Mouse (Mus musculus) neural tube, embryonic 12.5 days (tissue): ENCODE data around the gene Abcc4. TPM values are rescaled to one million over a fixed set of nuclear protein-coding genes. Genes with fewer than 3 reads are reported as not detected.

Source experiments
- ATAC-seq: fragments of 200-750 bp; cut with Nextera tagmentation; 2 replicates; pipeline ENCODE4 v1.8.0; 2017; ENCODE audit warnings: low read depth, mild to moderate bottlenecking, moderate TSS enrichment, moderate library complexity; ENCODE audit not compliant: low FRiP score
- H3K27ac ChIP-seq: fragments of 300-500 bp; sonication (generic); 2 replicates; pipeline ENCODE4 v1.5.1; 2016
- H3K27me3 ChIP-seq: fragments of 300-500 bp; sonication (generic); replicated peaks from 2 replicates; pipeline ENCODE4 v1.6.1; 2016; ENCODE audit warnings: mild to moderate bottlenecking
- H3K36me3 ChIP-seq: fragments of 300-500 bp; sonication (generic); 2 replicates; pipeline ENCODE4 v1.6.1; 2016; ENCODE audit warnings: mild to moderate bottlenecking
- H3K4me1 ChIP-seq: fragments of 300-500 bp; sonication (generic); 2 replicates; pipeline ENCODE4 v1.6.1; 2016
- H3K4me2 ChIP-seq: fragments of 300-500 bp; sonication (generic); replicated peaks from 2 replicates; pipeline ENCODE4 v1.6.1; 2016; ENCODE audit warnings: mild to moderate bottlenecking
- H3K4me3 ChIP-seq: fragments of 300-500 bp; sonication (generic); 2 replicates; pipeline ENCODE4 v1.5.1; 2016
- H3K9ac ChIP-seq: fragments of 300-500 bp; sonication (generic); 2 replicates; pipeline ENCODE4 v1.6.1; 2016; ENCODE audit warnings: mild to moderate bottlenecking
- H3K9me3 ChIP-seq: fragments of 300-500 bp; sonication (generic); 2 replicates; pipeline ENCODE4 v1.6.1; 2016; ENCODE audit warnings: mild to moderate bottlenecking
- WGBS: fragments of 180-500 bp; shearing (Covaris S2); methylation state at CpG from one replicate; pipeline ENCODE4 v1.1.7; 2016; 5-methylcytosine and 5-hydroxymethylcytosine counted together
- polyA plus RNA-seq: library from polyadenylated mRNA; unstranded; fragments of >200 nt; fragmentation: Nextera tagmentation; extraction: Ambion mirVana; gene quantifications from 2 replicates; pipeline ENCODE4 v1.2.1, GENCODE M21; 2016

Abcc4 gene
- polyA plus RNA-seq, 1 experiment from 2014 or later: 2.9 TPM

DNA sequence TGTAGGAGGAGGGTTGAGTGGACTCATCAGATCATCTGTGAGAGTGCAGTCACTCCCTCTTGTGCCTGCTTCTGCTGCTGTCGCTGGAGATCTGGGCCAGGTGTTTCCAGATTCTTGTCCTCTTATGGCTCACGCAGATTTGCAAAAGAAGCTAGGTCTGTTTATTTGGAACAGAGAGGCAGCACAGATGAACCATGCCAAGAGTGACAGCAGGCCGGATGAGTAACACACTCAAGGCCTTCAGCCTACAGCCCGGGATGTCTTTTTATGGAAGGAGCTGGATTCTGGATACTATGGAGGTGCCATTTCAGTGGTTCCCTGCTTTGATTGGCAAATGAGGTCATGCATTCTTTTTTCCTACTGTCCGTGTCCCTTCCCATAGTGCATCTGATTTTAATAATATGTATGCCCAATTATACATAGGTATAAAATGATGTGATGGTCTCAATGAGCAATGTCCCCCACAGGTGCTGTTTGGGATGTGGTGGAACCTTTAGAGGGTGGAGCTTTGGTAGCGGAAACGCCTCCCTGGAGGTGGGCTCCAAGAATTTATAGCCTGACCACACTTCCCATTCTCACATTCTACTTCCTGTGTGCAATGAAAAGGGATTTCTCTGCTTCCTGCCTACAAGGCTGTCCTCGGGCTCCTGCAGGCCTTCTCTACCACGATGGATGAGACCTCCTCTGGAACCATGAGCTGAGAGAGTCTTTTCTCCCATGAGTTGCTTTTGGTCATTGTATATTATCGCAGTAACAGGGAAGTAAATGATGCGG, 18.1 kb upstream of the Abcc4 start:
- H3K4me3 ChIP-seq: no peak overlapping the region
- H3K27ac ChIP-seq: no peak overlapping the region
- H3K36me3 ChIP-seq: no peaks in the 10 kb centered on the region
- no peak for ATAC-seq
- H3K9ac ChIP-seq: no peak overlapping the region
- no peaks in the 10 kb centered on the region for H3K27me3 ChIP-seq
- no peak overlapping the region for H3K4me2 ChIP-seq
- H3K4me1 ChIP-seq: no peaks in the 10 kb centered on the region
- WGBS: 90% methylated on average over 11 of the region's 11 CpGs
- H3K9me3 ChIP-seq: no peaks in the 10 kb centered on the region

DNA sequence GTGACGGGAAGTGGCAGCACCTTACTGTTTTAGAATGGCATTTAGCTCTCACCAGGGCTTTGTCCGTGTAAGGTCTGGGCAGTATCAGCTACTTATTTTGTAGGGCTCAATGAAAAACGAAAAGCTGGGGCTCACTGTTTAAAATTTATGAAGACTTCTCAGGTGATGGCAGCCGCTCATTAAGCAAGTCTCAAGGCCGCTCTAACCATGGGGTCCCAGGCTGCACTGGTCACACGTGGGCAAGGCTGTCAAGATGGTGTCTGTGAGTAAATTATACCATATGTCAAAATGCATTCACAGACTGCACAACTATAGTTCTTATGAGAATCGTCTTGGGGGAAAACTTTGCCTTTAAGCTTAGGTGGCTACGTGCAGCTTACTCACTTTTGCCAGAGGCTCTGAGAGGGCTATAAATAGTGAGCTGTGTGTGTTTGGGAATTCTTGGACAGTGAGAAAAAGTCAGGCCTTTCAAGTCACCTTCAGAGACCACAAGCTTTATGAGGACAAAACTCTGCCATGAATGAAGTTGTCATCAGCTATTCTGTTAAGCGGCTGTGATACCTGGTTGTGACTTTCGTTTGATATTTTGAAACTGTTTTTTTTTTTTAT, 13.7 kb upstream of the Abcc4 start:
- H3K27me3 ChIP-seq: 0 out of 2 replicates have a peak, but pooled peaks cover 3% of the 10 kb centered on the region
- H3K36me3 ChIP-seq: no peaks in the 10 kb centered on the region
- no peak overlapping the region for H3K4me2 ChIP-seq
- ATAC-seq: no peak
- H3K27ac ChIP-seq: no peak overlapping the region
- H3K9ac ChIP-seq: no peak overlapping the region
- H3K9me3 ChIP-seq: no peaks in the 10 kb centered on the region
- no peaks in the 10 kb centered on the region for H3K4me1 ChIP-seq
- no peak overlapping the region for H3K4me3 ChIP-seq
- WGBS: 62% methylated on average over 10 of the region's 10 CpGs

DNA sequence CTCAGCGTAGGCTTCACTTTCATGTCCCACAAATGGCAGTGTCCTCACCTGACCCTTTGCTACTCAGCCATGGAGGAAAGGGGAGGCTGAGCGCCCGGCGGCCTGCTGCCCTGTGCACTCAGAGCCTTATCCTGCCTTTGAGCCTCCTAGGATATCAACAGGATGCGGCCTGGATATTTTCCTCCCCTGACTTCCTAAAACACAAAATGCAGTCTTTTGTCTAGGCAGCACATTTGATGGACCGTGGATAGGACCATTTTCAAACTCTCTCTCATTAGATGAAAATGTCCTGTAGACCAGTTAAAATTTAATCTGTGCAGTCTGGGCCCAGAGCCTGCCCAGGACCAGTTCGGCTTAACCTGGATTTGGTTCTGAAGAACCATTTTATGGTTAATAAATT, 12.6 kb upstream of the Abcc4 start:
- Histone ChIP-seq H3K9me3 (no peaks in the 10 kb centered on the region), H3K27me3 (0 out of 2 replicates have a peak, but pooled peaks cover 3% of the 10 kb centered on the region), H3K9ac (no peak overlapping the region), H3K4me3 (no peak overlapping the region), H3K36me3 (no peaks in the 10 kb centered on the region), H3K27ac (no peak overlapping the region), H3K4me1 (peaks cover 5% of the 10 kb centered on the region), H3K4me2 (no peak overlapping the region)
- no peak for ATAC-seq
- 89% methylated on average over 7 of the region's 7 CpGs for WGBS

DNA sequence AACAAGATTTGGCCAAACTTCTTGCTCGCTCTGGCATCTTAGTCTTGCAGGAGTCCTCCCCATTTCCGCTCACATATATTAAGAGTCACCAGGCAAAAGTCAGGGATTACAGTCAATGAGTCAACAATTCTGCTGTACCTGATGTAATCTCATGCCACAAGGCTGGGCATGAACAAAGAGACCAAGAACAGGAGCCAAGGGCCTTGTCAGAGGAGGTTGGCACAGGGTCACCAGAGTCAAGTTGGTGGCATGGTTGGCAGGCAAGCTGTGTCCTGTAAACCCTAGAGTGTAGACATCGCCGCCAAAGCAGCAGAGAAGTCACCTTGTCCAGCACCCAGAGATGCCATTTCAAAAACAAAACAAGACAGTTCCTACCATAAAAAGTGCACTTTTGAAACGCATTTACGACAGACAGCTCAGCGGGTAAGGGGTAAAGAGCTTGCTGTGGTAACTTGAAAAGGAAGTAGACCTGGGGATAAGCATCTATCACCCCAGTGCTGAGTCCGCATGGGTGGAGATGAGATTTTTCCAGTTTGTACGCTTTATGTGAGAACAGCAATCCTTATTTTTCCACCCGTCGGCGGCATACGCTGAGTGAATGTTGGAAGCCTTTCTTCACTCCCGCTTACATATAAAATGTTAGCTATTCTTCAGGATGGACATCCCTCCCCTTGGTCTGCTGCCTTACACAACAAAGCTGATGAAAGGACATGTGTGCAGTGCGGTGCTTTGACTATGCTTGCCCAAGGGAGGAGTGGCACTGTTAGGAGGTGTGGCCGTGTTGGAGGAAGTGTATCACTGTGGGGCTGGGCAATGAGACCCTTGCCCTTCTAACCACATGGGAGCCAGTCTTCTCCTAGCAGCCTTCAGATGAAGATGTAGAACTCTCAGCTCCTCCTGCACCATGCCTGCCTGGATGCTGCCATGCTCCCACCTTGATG, 10.6 kb upstream of the Abcc4 start:
- Histone ChIP-seq H3K9me3 (no peaks in the 10 kb centered on the region), H3K4me2 (no peak overlapping the region), H3K27me3 (0 out of 2 replicates have a peak, but pooled peaks cover 3% of the 10 kb centered on the region), H3K9ac (no peak overlapping the region), H3K36me3 (no peaks in the 10 kb centered on the region), H3K4me1 (peaks cover 9% of the 10 kb centered on the region), H3K4me3 (no peak overlapping the region), H3K27ac (no peak overlapping the region)
- 78% methylated on average over 16 of the region's 16 CpGs for WGBS
- no peak for ATAC-seq

DNA sequence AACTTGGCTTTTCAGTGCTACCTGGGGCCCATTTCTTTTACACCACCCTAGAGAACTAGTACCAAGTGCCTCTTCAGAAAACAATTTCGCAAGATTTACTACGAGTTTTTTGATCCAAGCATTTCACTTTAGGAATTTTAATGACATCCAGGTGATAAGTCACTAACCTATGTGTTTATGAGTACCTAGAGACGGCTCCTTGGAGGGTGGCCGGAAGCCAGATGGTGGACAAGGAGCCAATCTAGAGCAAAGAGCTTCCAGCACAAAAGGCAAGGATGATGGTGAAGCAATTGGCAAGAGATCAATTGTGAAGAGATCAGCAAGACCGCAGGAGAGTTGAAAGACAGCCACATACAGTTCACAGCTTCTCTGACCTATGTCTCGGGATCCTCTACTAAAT, 8.7 kb upstream of the Abcc4 start:
- 0 out of 2 replicates have a peak, but pooled peaks cover 3% of the 10 kb centered on the region for H3K27me3 ChIP-seq
- ATAC-seq: no peak
- no peaks in the 10 kb centered on the region for H3K36me3 ChIP-seq
- no peak overlapping the region for H3K4me2 ChIP-seq
- H3K4me3 ChIP-seq: no peak overlapping the region
- no peak overlapping the region for H3K9ac ChIP-seq
- H3K9me3 ChIP-seq: no peaks in the 10 kb centered on the region
- no peak overlapping the region for H3K27ac ChIP-seq
- 69% methylated on average over 6 of the region's 6 CpGs for WGBS
- peaks cover 9% of the 10 kb centered on the region for H3K4me1 ChIP-seq

DNA sequence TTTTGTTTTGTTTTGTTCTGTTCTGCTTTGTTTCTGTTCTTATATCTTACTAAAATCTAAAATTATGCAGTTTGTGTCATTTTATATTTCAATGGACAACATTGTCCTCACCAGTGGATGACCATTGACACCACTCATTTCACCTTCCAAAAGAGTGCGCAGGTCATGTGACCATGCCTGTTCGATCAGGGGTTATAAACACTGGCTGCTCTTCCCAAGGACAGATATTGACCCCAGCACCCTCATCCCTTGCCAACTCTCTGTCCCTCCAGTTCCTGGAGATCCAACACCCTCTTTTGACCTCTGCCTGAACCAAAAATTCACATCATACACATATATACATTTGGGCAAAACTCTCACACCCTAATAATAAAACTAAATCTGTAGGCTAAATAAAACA, 8.3 kb upstream of the Abcc4 start:
- no peak overlapping the region for H3K4me2 ChIP-seq
- H3K4me1 ChIP-seq: peaks cover 9% of the 10 kb centered on the region
- H3K4me3 ChIP-seq: no peak overlapping the region
- no peaks in the 10 kb centered on the region for H3K36me3 ChIP-seq
- 83% methylated on average over 2 of the region's 2 CpGs for WGBS
- H3K27me3 ChIP-seq: 0 out of 2 replicates have a peak, but pooled peaks cover 3% of the 10 kb centered on the region
- ATAC-seq: no peak
- H3K9ac ChIP-seq: no peak overlapping the region
- no peaks in the 10 kb centered on the region for H3K9me3 ChIP-seq
- H3K27ac ChIP-seq: no peak overlapping the region

DNA sequence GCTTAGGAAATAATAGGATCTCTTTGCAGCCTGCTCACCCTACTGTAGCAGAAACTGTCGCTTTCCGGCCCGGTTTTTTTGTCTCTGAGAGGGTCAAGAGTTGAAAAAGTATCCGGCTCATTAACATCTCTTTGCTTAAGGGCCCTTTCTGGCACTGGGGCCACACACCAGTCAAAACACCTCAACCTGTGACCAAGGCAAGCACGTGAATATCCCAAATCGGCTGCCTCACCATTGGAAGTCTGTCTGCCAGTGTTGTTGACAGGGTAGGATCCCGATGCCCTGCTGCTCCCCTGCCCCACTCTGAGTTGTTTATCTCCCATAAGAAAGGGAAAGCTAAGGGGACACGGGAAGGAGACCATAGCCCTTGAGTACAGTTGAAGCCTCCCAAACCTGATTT, 7.8 kb upstream of the Abcc4 start:
- Histone ChIP-seq H3K9ac (no peak overlapping the region), H3K36me3 (no peaks in the 10 kb centered on the region), H3K4me1 (peaks cover 9% of the 10 kb centered on the region), H3K27ac (no peak overlapping the region), H3K4me3 (peak overlapping the region; percentile 30; the same call in 1 of the 2 replicates), H3K4me2 (peak overlapping the region; percentile 69), H3K27me3 (0 out of 2 replicates have a peak, but pooled peaks cover 3% of the 10 kb centered on the region), H3K9me3 (no peaks in the 10 kb centered on the region)
- ATAC-seq: no peak
- 4% methylated on average over 8 of the region's 8 CpGs for WGBS

DNA sequence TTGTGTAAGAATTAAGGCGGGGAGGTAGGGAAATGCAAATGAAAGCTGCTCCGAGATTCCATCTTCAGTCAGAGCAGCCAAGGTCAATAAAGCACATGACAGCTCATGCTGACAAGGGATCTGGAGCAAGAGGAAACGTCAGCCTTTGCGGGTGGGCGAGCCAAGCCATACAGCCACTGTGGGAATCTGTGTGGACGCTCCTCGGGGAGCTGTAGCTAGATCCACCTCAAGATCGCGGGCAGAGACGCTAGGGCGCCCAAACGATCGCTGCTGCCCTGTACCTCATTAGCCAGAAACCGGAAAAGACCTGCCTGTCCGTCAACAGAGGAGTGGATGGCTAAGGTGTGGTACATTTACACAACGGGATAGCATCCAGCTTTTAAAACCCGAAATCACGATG, 7.4 kb upstream of the Abcc4 start:
- Histone ChIP-seq H3K27me3 (0 out of 2 replicates have a peak, but pooled peaks cover 3% of the 10 kb centered on the region), H3K36me3 (no peaks in the 10 kb centered on the region), H3K4me2 (peak overlapping the region; percentile 69), H3K9ac (0 out of 2 replicates have a peak overlapping the region, but pooled peaks have one; percentile 8), H3K4me1 (peaks cover 9% of the 10 kb centered on the region), H3K9me3 (no peaks in the 10 kb centered on the region), H3K27ac (no peak overlapping the region), H3K4me3 (peak overlapping the region; percentile 30)
- WGBS: under 1% methylated on average over 18 of the region's 18 CpGs
- 0 out of 2 replicates have a peak, but pooled peaks have one; percentile 11 for ATAC-seq

DNA sequence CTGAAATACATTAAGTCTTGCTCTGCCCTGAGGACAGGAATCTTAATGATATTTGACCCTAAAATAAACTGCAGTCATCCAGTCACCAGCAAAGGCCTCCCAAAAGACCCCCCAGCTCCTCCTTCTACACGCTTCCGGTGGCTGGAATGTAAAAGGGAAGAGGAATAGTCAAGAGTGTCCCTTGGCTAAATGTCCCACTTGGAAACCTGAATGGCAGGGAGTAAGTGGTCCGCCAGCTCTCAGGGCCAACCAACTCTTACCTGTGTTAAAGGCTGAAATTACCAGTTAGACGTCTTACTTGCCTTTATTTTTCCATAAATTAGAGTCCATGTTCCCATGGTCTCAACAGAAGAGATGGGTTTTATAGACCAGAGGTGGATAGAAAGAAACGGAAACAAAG, 6.9 kb upstream of the Abcc4 start:
- 0 out of 2 replicates have a peak, but pooled peaks cover 3% of the 10 kb centered on the region for H3K27me3 ChIP-seq
- H3K4me3 ChIP-seq: no peak overlapping the region

DNA sequence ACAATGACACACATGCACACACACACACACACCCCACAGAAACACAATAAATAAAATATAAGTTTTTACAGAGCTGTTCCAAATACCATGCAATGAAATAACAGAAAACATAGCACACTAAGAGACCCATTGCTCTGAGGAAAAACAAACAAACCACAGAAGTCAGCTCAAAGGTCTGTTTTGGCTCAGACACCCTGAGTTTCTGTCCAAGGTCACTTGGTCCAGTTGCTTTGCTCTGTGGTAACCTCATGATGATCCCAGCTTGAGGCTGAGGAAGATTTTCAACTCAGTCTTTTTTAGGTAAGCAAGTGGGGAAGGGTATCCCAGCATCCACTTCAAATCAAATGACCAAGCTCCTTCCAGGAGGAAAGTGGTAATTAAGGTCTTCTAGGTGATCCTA, 4.9 kb upstream of the Abcc4 start:
- no peak for ATAC-seq
- no peak overlapping the region for H3K4me3 ChIP-seq
- no peaks in the 10 kb centered on the region for H3K36me3 ChIP-seq
- H3K4me2 ChIP-seq: no peak overlapping the region
- H3K9ac ChIP-seq: no peak overlapping the region
- H3K27ac ChIP-seq: no peak overlapping the region
- peaks cover 17% of the 10 kb centered on the region for H3K4me1 ChIP-seq
- no peaks in the 10 kb centered on the region for H3K9me3 ChIP-seq
- peaks cover 12% of the 10 kb centered on the region for H3K27me3 ChIP-seq

More for the DNA sequence above, 6.9 kb upstream of the Abcc4 start:
- H3K9ac ChIP-seq: no peak overlapping the region
- H3K4me1 ChIP-seq: peaks cover 9% of the 10 kb centered on the region
- 54% methylated on average over 5 of the region's 5 CpGs for WGBS
- H3K4me2 ChIP-seq: peak overlapping the region; percentile 69
- no peak overlapping the region for H3K27ac ChIP-seq
- no peaks in the 10 kb centered on the region for H3K36me3 ChIP-seq
- ATAC-seq: no peak
- no peaks in the 10 kb centered on the region for H3K9me3 ChIP-seq

DNA sequence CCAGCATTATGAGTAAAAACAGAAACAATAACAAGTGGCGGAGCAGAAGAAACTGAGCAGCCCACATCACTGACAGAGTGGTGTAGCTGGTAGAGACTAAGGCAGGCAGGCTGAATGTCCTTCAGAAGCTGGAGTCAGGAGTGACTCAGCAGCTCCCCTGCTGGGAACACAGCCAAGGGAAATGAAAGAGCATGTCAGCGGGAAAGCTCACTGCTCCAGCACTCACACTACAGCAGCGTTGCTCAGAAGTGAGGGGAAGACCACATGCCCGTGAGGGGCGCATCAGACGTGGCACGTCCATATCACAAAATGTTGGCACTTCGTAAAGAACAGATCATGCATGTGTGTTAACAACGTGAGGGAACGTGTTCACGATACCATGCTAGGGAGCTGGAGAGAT, 3.7 kb upstream of the Abcc4 start:
- ATAC-seq: peak; percentile 46; the same call in 1 of the 2 replicates
- Histone ChIP-seq H3K4me3 (no peak overlapping the region), H3K9me3 (no peaks in the 10 kb centered on the region), H3K4me1 (peaks cover 17% of the 10 kb centered on the region), H3K9ac (no peak overlapping the region), H3K27me3 (peaks cover 20% of the 10 kb centered on the region), H3K36me3 (no peaks in the 10 kb centered on the region), H3K27ac (no peak overlapping the region), H3K4me2 (no peak overlapping the region)
- WGBS: 45% methylated on average over 11 of the region's 11 CpGs

DNA sequence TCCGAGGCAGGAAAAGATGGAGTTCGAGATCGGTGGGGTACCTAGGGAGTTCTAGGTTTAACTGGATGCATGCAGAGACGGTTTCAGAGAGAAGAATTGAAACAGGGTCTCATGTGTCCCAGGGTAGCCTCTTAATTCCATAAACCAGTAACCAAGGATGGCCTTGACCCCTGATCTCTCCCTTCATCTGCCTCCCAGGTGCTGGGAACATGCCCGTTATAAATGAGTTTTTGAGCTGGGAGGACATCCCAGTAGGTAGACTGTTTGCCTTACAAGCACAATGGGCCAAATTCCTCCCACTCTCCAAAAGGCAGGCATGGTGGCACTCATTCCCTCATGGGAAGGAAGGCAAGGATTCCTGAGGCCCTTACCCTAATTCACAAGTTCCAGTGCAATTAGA, 2.1 kb upstream of the Abcc4 start:
- no peak overlapping the region for H3K9ac ChIP-seq
- H3K36me3 ChIP-seq: no peaks in the 10 kb centered on the region
- peaks cover 7% of the 10 kb centered on the region for H3K4me1 ChIP-seq
- no peak overlapping the region for H3K4me2 ChIP-seq
- H3K4me3 ChIP-seq: no peak overlapping the region
- WGBS: 83% methylated on average over 5 of the region's 5 CpGs
- no peak for ATAC-seq
- H3K27ac ChIP-seq: no peak overlapping the region
- H3K9me3 ChIP-seq: no peaks in the 10 kb centered on the region
- H3K27me3 ChIP-seq: peaks cover 31% of the 10 kb centered on the region
